Mouse (Mus musculus) gastrocnemius, adult 2 months (tissue): Measurements from ENCODE around the gene Rap1a. TPM values are rescaled to one million over a fixed set of nuclear protein-coding genes. Genes with fewer than 3 reads are reported as not detected.

ENCODE experiments used
- DNase-seq: peaks from one replicate; pipeline ENCODE4 v3.0.0; 2022
- H3K27ac ChIP-seq: fragments of 200-600 bp; 2 replicates; pipeline ENCODE4 v1.8.1; 2022; ENCODE audit warnings: mild to moderate bottlenecking
- H3K4me3 ChIP-seq: fragments of 200-600 bp; 2 replicates; pipeline ENCODE4 v1.8.1; 2022; ENCODE audit warnings: mild to moderate bottlenecking, moderate library complexity
- CTCF ChIP-seq: fragments of 200-600 bp; IDR thresholded peaks from 2 replicates; pipeline ENCODE4 v1.8.1; 2022; ENCODE audit warnings: antibody characterized with exemption, mild to moderate bottlenecking, moderate library complexity
- intact Hi-C: fragments of 180-260 bp; cut with DNase I; formaldehyde crosslinking; loops from one replicate; pipeline ENCODE4 v1.15.1; 2025
- total RNA-seq, 2 experiments: library from RNA; stranded (reverse); gene quantifications; 2 replicates each; pipeline ENCODE4 v1.2.3; 2021

Gene Rap1a
- total RNA-seq, 2 experiments from 2014 or later = 86.7 to 101 TPM

- no peak overlapping the region for H3K4me3 ChIP-seq
- no peak for DNase-seq
- no peak for TF ChIP-seq CTCF
- no peak overlapping the region for H3K27ac ChIP-seq
- intact Hi-C loops = no loop called here
These were observed 63.5 kb downstream of the Rap1a start for GRCm38 (mm10) chr3:105737666-105738065.

GRCm38 (mm10) chr3:105737070-105737469, 64.1 kb downstream of the Rap1a start:
- intact Hi-C loops = no loop called here
- no peak for DNase-seq
- Histone ChIP-seq H3K4me3 (no peak overlapping the region), H3K27ac (no peak overlapping the region)
- TF ChIP-seq CTCF = no peak

- DNase-seq = no peak
- no peak overlapping the region for H3K4me3 ChIP-seq
- intact Hi-C loops = no loop called here
- no peak for TF ChIP-seq CTCF
- no peak overlapping the region for H3K27ac ChIP-seq
These were observed 65.0 kb downstream of the Rap1a start for GRCm38 (mm10) chr3:105736148-105736547.

- intact Hi-C loops = no loop called here
- no peak for TF ChIP-seq CTCF
- DNase-seq = no peak
- no peak overlapping the region for H3K27ac ChIP-seq
- no peak overlapping the region for H3K4me3 ChIP-seq
These were observed 65.9 kb downstream of the Rap1a start for GRCm38 (mm10) chr3:105735285-105735684.

DNA sequence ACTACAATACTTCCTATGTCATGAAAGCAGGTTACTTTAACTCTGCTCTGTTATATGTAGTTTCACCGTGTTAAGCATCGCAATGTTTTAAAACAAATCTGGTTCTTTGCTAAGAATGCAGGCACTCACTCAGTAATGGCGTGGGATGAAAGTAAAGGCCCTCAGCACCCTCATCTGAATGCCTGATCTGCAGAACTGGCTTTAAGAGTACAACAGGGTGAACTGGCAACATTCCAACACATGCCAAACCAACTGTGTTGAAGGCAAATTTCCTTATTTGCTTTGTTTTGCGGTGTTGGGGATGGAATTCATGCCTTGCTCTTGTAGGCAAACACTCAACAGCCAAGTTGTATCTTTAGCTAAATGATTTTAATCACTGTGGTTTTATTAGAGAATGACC, 67.6 kb downstream of the Rap1a start:
- no peak for TF ChIP-seq CTCF
- no peak for DNase-seq
- Histone ChIP-seq H3K4me3 (no peak overlapping the region), H3K27ac (no peak overlapping the region)
- intact Hi-C loops = no loop called here

- Histone ChIP-seq H3K27ac (no peak overlapping the region), H3K4me3 (no peak overlapping the region)
- DNase-seq = no peak
- TF ChIP-seq CTCF = no peak
- intact Hi-C loops = no loop called here
These were observed 68.8 kb downstream of the Rap1a start for GRCm38 (mm10) chr3:105732360-105732759.

- no peak for DNase-seq
- no peak overlapping the region for H3K27ac ChIP-seq
- H3K4me3 ChIP-seq = no peak overlapping the region
- TF ChIP-seq CTCF = peak; percentile 96
- intact Hi-C loops = loop anchor here (1.0 to 2.0 kb wide), 2 partner anchors 39 to 173 kb away; partner anchors contain the start of gene Ddx20
These were observed 75.1 kb downstream of the Rap1a start for GRCm38 (mm10) chr3:105726037-105726436.

DNA sequence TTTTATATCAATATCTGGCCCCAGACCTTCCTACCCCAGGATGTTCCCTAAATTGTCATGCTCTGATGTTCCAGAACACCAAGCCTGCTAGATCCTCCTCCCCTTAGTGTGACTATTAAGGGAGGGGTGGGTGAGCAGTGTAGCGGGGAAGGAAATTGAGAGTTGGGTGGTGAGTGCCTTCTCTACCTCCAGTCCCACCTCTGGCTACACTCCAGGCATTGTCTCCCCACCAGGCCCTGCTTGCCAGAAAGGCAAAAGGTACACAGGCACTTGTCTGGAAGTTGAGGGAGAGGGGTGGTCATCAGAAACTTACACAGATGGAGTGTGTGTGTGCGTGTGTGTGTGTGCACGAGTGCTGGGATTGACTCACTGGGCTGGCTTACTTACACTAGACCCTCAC, 78.6 kb downstream of the Rap1a start:
- peak overlapping the region; percentile 38; the same call in 1 of the 2 replicates for H3K27ac ChIP-seq

DNA sequence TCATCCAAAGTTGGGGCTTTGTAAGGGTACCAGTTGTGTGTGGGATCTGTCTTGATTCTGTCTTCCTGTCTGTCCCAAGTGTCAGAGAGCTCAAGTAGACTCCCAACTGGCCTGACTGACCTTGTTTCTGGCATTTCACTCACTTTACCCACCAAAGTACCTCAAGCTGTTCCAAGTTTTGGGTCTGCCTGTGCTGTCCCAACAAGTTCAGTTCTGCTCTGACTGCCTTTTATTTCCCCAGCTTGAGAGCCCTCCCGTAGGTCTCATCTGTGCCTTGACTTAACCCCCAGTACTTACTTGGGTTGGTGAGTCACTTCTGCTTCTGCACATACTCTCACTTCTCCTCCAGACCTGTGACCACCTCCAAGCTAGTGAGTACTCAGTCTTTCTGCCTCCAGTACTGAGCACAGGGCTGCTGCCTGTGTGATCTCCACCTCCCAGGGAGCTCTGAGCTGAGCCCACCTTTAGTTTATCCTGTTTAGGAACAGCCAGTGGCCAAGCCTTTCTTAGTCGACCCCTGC, 79.4 kb downstream of the Rap1a start:
- peak overlapping the region; percentile 38 for H3K27ac ChIP-seq
- DNase-seq = no peak
- no peak overlapping the region for H3K4me3 ChIP-seq
- no peak for TF ChIP-seq CTCF
- intact Hi-C loops = no loop called here

More for the DNA sequence above, 78.6 kb downstream of the Rap1a start:
- DNase-seq = no peak
- H3K4me3 ChIP-seq = no peak overlapping the region
- TF ChIP-seq CTCF = no peak
- intact Hi-C loops = no loop called here

DNA sequence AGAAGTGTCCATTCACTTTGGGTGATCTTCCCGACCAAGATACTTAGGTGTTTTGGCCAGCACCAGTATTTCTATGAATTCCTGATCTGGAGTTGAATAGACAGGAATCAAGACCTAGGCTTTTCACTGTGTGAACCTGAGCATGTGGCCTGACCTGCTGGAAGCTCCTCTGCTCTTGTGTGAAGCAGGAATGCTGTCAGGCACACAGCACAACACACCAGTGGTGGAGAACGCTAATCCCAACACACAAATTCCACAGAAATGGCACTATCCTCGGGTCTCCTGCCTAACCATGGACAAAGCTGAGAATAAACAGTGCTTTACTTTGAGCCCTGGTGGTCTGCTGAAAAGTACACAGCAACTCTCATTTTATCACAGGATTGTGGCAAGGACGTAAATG, 80.6 kb downstream of the Rap1a start:
- intact Hi-C loops = no loop called here
- H3K4me3 ChIP-seq = no peak overlapping the region
- no peak for DNase-seq
- no peak overlapping the region for H3K27ac ChIP-seq
- TF ChIP-seq CTCF = no peak

GRCm38 (mm10) chr3:105719979-105720378, 81.2 kb downstream of the Rap1a start:
- intact Hi-C loops = loop anchor here (2.0 kb wide), 1 partner anchor 17 kb away; no protein-coding TSS in a partner anchor
- H3K27ac ChIP-seq = no peak overlapping the region
- TF ChIP-seq CTCF = no peak
- DNase-seq = no peak
- no peak overlapping the region for H3K4me3 ChIP-seq

GRCm38 (mm10) chr3:105718746-105719145, 82.4 kb downstream of the Rap1a start:
- peak overlapping the region; percentile 75 for H3K27ac ChIP-seq
- no peak overlapping the region for H3K4me3 ChIP-seq
- intact Hi-C loops = loop anchor here (2.0 kb wide), 1 partner anchor 16 kb away; no protein-coding TSS in a partner anchor
- peak; percentile 3; the same call in 1 of the 2 replicates for TF ChIP-seq CTCF
- no peak for DNase-seq

GRCm38 (mm10) chr3:105717856-105718555, 83.1 kb downstream of the Rap1a start:
- intact Hi-C loops = loop anchor here (2.0 kb wide), 1 partner anchor 15 kb away; no protein-coding TSS in a partner anchor
- peak; percentile 75 for DNase-seq
- no peak for TF ChIP-seq CTCF
- Histone ChIP-seq H3K27ac (peak overlapping the region; percentile 75), H3K4me3 (no peak overlapping the region)
